Mouse (Mus musculus) cerebellum, adult 2 months (tissue): ENCODE results near the gene Hap1. TPM values are rescaled to one million over a fixed set of nuclear protein-coding genes. Genes with fewer than 3 reads are reported as not detected.

Experiments used
- DNase-seq, 2 experiments: peaks; one replicate each; pipeline ENCODE4 v3.0.0; 2021
- H3K27ac ChIP-seq: fragments of 200-500 bp; 2 replicates; pipeline ENCODE4 v1.5.1; 2012; ENCODE audit warnings: low read length, control low read depth, inconsistent platforms; ENCODE audit not compliant: insufficient read depth
- H3K27me3 ChIP-seq: fragments of 200-500 bp; 2 replicates; pipeline ENCODE4 v1.6.1; 2012; ENCODE audit warnings: inconsistent platforms, mild to moderate bottlenecking, low read length, moderate library complexity; ENCODE audit not compliant: control insufficient read depth, insufficient read depth
- H3K4me1 ChIP-seq: fragments of 200-500 bp; 2 replicates; pipeline ENCODE4 v1.6.1; 2011; ENCODE audit warnings: low read length; ENCODE audit not compliant: control insufficient read depth, insufficient read depth
- H3K4me3 ChIP-seq: fragments of 200-500 bp; replicated peaks from 2 replicates; pipeline ENCODE3; 2011; ENCODE audit warnings: mild to moderate bottlenecking, low read depth, low read length, control low read depth; ENCODE audit not compliant: insufficient read depth
- CTCF ChIP-seq: fragments of 200-500 bp; IDR thresholded peaks from 2 replicates; pipeline ENCODE4 v1.5.1; 2011; ENCODE audit warnings: low read depth, mild to moderate bottlenecking, control low read depth, low read length, moderate library complexity, borderline replicate concordance; ENCODE audit not compliant: insufficient read depth
- POLR2A ChIP-seq: fragments of 200-500 bp; IDR thresholded peaks from 2 replicates; pipeline ENCODE4 v1.6.1; 2011; ENCODE audit warnings: low read length, control low read depth, borderline replicate concordance; ENCODE audit not compliant: insufficient read depth
- WGBS: fragments of 180-500 bp; shearing (Covaris S2); methylation state at CpG from one replicate; pipeline ENCODE4 v1.1.7; 2018; 5-methylcytosine and 5-hydroxymethylcytosine counted together
- polyA plus RNA-seq: library from polyadenylated mRNA; depleted of rRNA; stranded (reverse); fragments of >200 nt; gene quantifications from 2 replicates; pipeline ENCODE4 v1.2.3, GENCODE M21; 2012

The Hap1 gene
- polyA plus RNA-seq, 1 experiment, result 107 TPM

GRCm38 (mm10) chr11:100393733-100394132 is 37.8 kb upstream of the Hap1 start:
- Histone ChIP-seq H3K27ac (peak overlapping the region; percentile 31; the same call in 1 of the 2 replicates), H3K4me1 (peaks cover 46% of the 10 kb centered on the region), H3K27me3 (no peaks in the 10 kb centered on the region), H3K4me3 (peak overlapping the region; percentile 28)
- DNase-seq, result peak; percentile 62 to 72
- 24% methylated on average over 7 of the region's 7 CpGs for whole genome bisulfite sequencing
- TF ChIP-seq CTCF, result no peak
- TF ChIP-seq POLR2A, result no peak

- Histone ChIP-seq H3K4me1 (peaks cover 52% of the 10 kb centered on the region), H3K27me3 (no peaks in the 10 kb centered on the region), H3K4me3 (no peak overlapping the region), H3K27ac (peak overlapping the region; percentile 31; the same call in 1 of the 2 replicates)
- WGBS, result 36% methylated on average over 5 of the region's 5 CpGs
- DNase-seq, result peak in 1 of 2 experiments; percentile 39
- TF ChIP-seq POLR2A, result no peak
- no peak for TF ChIP-seq CTCF
Measured at GRCm38 (mm10) chr11:100392958-100393357, 37.0 kb upstream of the Hap1 start.

- Histone ChIP-seq H3K27me3 (no peaks in the 10 kb centered on the region), H3K4me3 (no peak overlapping the region), H3K4me1 (peaks cover 62% of the 10 kb centered on the region), H3K27ac (no peak overlapping the region)
- 81% methylated on average over 7 of the region's 7 CpGs for WGBS
- no peak for DNase-seq
- no peak for TF ChIP-seq CTCF
- no peak for TF ChIP-seq POLR2A
Measured at GRCm38 (mm10) chr11:100391884-100392345, 36.0 kb upstream of the Hap1 start.

DNA sequence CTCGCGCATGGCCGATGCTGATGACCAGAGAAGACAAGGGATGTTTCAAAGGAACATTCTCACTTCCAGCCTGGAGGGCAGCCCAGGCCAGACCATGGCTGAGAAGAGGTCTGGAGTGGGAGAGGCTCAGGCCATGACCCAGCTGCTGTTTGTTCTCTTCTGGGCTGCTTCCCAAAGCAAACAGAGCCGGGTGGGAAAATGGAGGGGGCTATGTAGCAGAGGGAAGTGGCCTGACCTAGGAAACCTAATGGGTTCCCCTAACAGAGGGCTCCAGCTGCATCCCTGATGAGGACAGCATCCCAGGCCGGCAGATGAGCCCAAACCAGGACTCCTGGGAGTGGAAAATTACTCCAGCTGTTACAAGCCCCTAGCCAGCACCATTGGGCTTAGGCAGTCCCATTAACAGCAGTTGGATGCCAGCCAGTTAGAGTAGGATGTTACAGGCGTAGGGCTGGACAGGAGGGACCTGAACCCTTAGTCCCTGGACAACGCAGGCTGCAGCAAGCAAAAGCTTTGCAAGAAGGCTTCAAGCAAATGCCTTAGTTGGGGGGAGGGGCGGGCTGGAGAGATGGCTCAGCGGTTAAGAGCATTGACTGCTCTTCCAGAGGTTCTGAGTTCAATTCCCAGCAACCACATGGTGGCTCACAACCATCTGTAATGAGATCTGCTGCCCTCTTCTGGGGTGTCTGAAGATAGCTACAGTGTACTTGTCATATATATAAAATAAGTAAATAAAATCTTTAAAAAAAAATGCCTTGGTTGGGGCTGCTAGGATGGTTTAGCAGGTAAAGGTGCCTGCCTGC is 35.4 kb upstream of the Hap1 start:
- 48% methylated on average over 9 of the region's 9 CpGs for WGBS
- TF ChIP-seq CTCF (no peak), POLR2A (no peak)
- Histone ChIP-seq H3K27ac (peak overlapping the region; percentile 45), H3K4me3 (no peak overlapping the region), H3K4me1 (peaks cover 68% of the 10 kb centered on the region), H3K27me3 (no peaks in the 10 kb centered on the region)
- DNase-seq, result peak in 1 of 2 experiments; percentile 48

- peak; percentile 88 to 94 for DNase-seq
- Histone ChIP-seq H3K4me1 (peaks cover 71% of the 10 kb centered on the region), H3K27me3 (no peaks in the 10 kb centered on the region), H3K27ac (peak overlapping the region; percentile 74), H3K4me3 (no peak overlapping the region)
- TF ChIP-seq CTCF (no peak), POLR2A (no peak)
- WGBS, result 2% methylated on average over 8 of the region's 8 CpGs
Measured at GRCm38 (mm10) chr11:100389931-100390445, 34.1 kb upstream of the Hap1 start.

- Histone ChIP-seq H3K4me3 (no peak overlapping the region), H3K27ac (peak overlapping the region; percentile 49; the same call in 1 of the 2 replicates), H3K4me1 (peaks cover 63% of the 10 kb centered on the region), H3K27me3 (no peaks in the 10 kb centered on the region)
- DNase-seq, result peak; percentile 66 to 67
- no peak for TF ChIP-seq POLR2A
- TF ChIP-seq CTCF, result no peak
- WGBS, result 25% methylated on average over 6 of the region's 6 CpGs
Measured at GRCm38 (mm10) chr11:100388588-100388987, 32.7 kb upstream of the Hap1 start.

GRCm38 (mm10) chr11:100387589-100388375 is 31.9 kb upstream of the Hap1 start:
- TF ChIP-seq CTCF (no peak), POLR2A (no peak)
- peak overlapping the region; percentile 38; the same call in 1 of the 2 replicates for H3K27ac ChIP-seq
- peaks cover 58% of the 10 kb centered on the region for H3K4me1 ChIP-seq
- peak overlapping the region; percentile 5 for H3K4me3 ChIP-seq
- no peak for DNase-seq
- WGBS, result 54% methylated on average over 14 of the region's 14 CpGs
- no peaks in the 10 kb centered on the region for H3K27me3 ChIP-seq

DNA sequence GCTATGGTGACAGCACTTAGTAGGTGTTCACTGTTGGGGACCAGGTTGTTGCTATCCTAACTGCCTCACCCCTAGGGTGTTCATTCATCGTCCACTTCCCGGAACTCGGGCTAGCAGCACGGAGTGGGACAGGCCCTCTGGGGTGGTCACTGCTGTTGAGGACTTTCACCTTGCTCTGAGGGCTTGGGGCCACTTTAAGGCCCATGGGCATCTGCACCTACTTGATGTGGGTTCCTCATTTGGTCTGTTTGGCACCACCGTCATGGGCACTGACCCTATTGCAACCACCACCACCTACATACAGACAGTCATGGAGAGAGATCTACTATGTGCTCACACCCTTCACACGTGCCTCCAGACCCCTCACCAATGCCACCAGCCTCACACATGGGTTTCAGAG is 31.2 kb upstream of the Hap1 start:
- Histone ChIP-seq H3K27me3 (no peaks in the 10 kb centered on the region), H3K4me3 (no peak overlapping the region), H3K27ac (no peak overlapping the region), H3K4me1 (peaks cover 52% of the 10 kb centered on the region)
- DNase-seq, result no peak
- TF ChIP-seq POLR2A (no peak), CTCF (no peak)
- 84% methylated on average over 6 of the region's 6 CpGs for WGBS
